Mouse (Mus musculus) ES-Bruce4 (cell line): Measurements from ENCODE around the gene Men1.
A peak's percentile ranks its signal among the peaks of the same experiment; 100 is the strongest.

Experiments used
- CTCF ChIP-seq: IDR thresholded peaks from one replicate; pipeline ENCODE4 v1.8.1; 2011; ENCODE audit warnings: low read depth, low read length
- EP300 ChIP-seq: IDR thresholded peaks from 2 replicates; pipeline ENCODE4 v1.6.1; 2011; ENCODE audit warnings: low read depth, low read length; ENCODE audit not compliant: insufficient read depth
- POLR2A ChIP-seq: IDR thresholded peaks from one replicate; pipeline ENCODE4 v1.8.1; 2011; ENCODE audit warnings: low read length; ENCODE audit not compliant: insufficient read depth

DNA sequence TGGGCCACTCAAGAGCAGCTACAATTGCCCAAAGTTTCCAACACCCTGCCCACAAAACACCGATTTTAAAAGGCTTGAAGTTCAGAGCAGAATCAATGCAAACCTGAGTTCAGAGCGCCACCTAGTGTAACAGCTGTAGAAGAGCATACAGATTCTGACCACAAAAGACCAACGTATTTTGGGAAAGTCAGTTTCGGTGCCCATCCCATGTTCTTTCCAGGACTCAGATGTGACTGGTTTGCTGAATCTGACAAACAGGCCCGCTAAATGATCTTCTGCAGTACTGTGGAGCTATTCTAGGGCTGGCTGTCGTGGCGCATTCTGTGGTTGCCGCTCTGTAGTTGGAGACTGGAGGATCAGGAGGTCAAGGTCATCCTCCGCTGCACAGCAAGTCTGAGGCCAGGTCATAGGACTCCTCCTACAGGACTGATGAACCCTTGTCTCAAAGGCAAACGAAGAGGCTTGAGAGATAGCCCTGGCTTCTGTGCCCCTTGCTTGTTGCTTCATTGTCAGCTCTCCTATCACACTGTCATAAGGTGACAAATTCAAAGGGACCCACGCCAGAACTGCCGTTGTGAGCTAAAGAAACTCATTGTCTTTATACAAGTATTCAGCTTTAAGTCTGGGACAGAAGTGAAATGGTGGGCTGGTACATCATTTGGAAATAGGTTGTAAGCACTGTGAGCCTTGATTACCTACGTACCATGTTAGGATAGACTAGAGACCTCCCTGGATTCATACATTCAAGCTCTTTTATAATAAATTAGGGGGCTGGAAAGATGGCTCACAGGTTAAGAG is 2.9 kb upstream of the Men1 start:
- TF ChIP-seq CTCF (peak; percentile 4), EP300 (no peak), POLR2A (no peak)
